Mouse (Mus musculus): ENCODE data around the gene Map4k2. TPM values are rescaled to one million over a fixed set of nuclear protein-coding genes. Genes with fewer than 3 reads are reported as not detected.

The Map4k2 gene
- polyA plus RNA-seq, 1 experiment from 2014 or later = 4.3 TPM

DNA sequence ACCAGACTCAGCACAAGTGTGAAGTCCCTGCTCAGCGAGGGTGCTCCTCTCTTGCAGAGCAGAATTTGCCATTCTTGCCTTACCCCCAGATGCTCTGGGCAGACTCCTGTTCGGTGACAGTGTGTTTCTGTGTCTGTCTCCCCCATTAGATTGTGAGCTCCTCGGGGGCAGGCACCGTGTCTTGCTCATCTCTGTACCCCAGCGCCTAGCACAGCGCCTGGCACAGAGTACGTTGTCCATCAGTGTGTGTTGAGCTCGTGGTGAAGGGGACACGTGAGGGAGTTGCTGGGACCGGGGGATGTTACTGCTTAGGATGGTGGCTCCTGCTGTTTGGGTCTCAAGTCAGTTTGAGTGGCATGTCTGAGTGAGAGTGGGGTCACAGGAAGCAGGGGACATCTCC, 62.9 kb downstream of the Map4k2 start:
- peaks cover 11% of the 10 kb centered on the region; the same call in 1 of the 2 replicates for H3K4me1 ChIP-seq (replicated peaks; ENCODE audit: control insufficient read depth, insufficient read depth, low read length)
- no peak overlapping the region for H3K4me3 ChIP-seq (ENCODE audit: low read depth, low read length)
- no peak overlapping the region for H3K27ac ChIP-seq (ENCODE audit: low read depth, low read length)
- no peak overlapping the region for H3K9ac ChIP-seq (ENCODE audit: low read depth, low read length)
- 84% methylated on average over 10 of the region's 10 CpGs for WGBS
- peaks cover 23% of the 10 kb centered on the region for H3K27me3 ChIP-seq (replicated peaks; ENCODE audit: control insufficient read depth, insufficient read depth, low read length)
- no peak for ATAC-seq
- no peak overlapping the region for H3K4me2 ChIP-seq (replicated peaks; ENCODE audit: low read depth)
- no peak for TF ChIP-seq CTCF (IDR thresholded peaks at IDR 0.05; ENCODE audit: low read depth)
- no peaks in the 10 kb centered on the region for H3K36me3 ChIP-seq (ENCODE audit: control insufficient read depth, insufficient read depth)
- H3K9me3 ChIP-seq (ENCODE audit: control insufficient read depth) = no peaks in the 10 kb centered on the region

Small RNAs within 50 kb of the gene (microRNA-seq; reads per million reads assigned to microRNA genes)
- 1.1 reads per million for gene Mir6989

Other genes starting within 250 kb of the Map4k2 start
- not detected in 2 replicates for gene AC131692.1, start 246.7 kb upstream of the Map4k2 start, polyA plus RNA-seq (2015; fragmentation: Nextera tagmentation; extraction: Ambion mirVana)
- gene Naaladl1, start 235.4 kb upstream of the Map4k2 start, polyA plus RNA-seq (2015; fragmentation: Nextera tagmentation; extraction: Ambion mirVana) = 273 and 333 TPM in 2 replicates
- 17.0 and 19.1 TPM in 2 replicates for gene Sac3d1, start 222.5 kb upstream of the Map4k2 start, polyA plus RNA-seq (2015; fragmentation: Nextera tagmentation; extraction: Ambion mirVana)
- gene Snx15, start 212.8 kb upstream of the Map4k2 start, polyA plus RNA-seq (2015; fragmentation: Nextera tagmentation; extraction: Ambion mirVana) = 23.0 and 23.3 TPM in 2 replicates
- gene Batf2, start 200.2 kb upstream of the Map4k2 start, polyA plus RNA-seq (2015; fragmentation: Nextera tagmentation; extraction: Ambion mirVana) = 0.61 and 1.3 TPM in 2 replicates
- gene Arl2, start 199.6 kb upstream of the Map4k2 start, polyA plus RNA-seq (2015; fragmentation: Nextera tagmentation; extraction: Ambion mirVana) = 70.6 and 71.5 TPM in 2 replicates
- gene Majin, start 156.7 kb upstream of the Map4k2 start, polyA plus RNA-seq (2015; fragmentation: Nextera tagmentation; extraction: Ambion mirVana) = 0.20 TPM in 1 of 2 replicates, not detected in the other
- 0.26 and 0.34 TPM in 2 replicates for gene Gpha2, start 114.8 kb upstream of the Map4k2 start, polyA plus RNA-seq (2015; fragmentation: Nextera tagmentation; extraction: Ambion mirVana)
- gene Ppp2r5b, start 105.3 kb upstream of the Map4k2 start, polyA plus RNA-seq (2015; fragmentation: Nextera tagmentation; extraction: Ambion mirVana) = 15.2 and 17.1 TPM in 2 replicates
- gene Atg2a, start 99.5 kb upstream of the Map4k2 start, polyA plus RNA-seq (2015; fragmentation: Nextera tagmentation; extraction: Ambion mirVana) = 3.6 and 4.0 TPM in 2 replicates
- 177 and 201 TPM in 2 replicates for gene Ehd1, start 64.4 kb upstream of the Map4k2 start, polyA plus RNA-seq (2015; fragmentation: Nextera tagmentation; extraction: Ambion mirVana)
- 1.8 and 2.3 TPM in 2 replicates for gene Cdc42bpg, start 34.7 kb upstream of the Map4k2 start, polyA plus RNA-seq (2015; fragmentation: Nextera tagmentation; extraction: Ambion mirVana)
- gene Men1, start 6.2 kb upstream of the Map4k2 start, polyA plus RNA-seq (2015; fragmentation: Nextera tagmentation; extraction: Ambion mirVana) = 17.1 and 19.6 TPM in 2 replicates
- 51.9 and 55.3 TPM in 2 replicates for gene Sf1, start 22.6 kb downstream of the Map4k2 start, polyA plus RNA-seq (2015; fragmentation: Nextera tagmentation; extraction: Ambion mirVana)
- 4.1 and 4.7 TPM in 2 replicates for gene Pygm, start 43.3 kb downstream of the Map4k2 start, polyA plus RNA-seq (2015; fragmentation: Nextera tagmentation; extraction: Ambion mirVana)
- gene Rasgrp2, start 58.2 kb downstream of the Map4k2 start, polyA plus RNA-seq (2015; fragmentation: Nextera tagmentation; extraction: Ambion mirVana) = 38.5 and 41.5 TPM in 2 replicates
- gene Nrxn2, start 77.6 kb downstream of the Map4k2 start, polyA plus RNA-seq (2015; fragmentation: Nextera tagmentation; extraction: Ambion mirVana) = 1.2 and 1.4 TPM in 2 replicates
- gene Slc22a12, start 201.9 kb downstream of the Map4k2 start, polyA plus RNA-seq (2015; fragmentation: Nextera tagmentation; extraction: Ambion mirVana) = not detected in 2 replicates